Comparison of ENCODE assay signal across 14 mouse cellular contexts in the genomic region with DNA sequence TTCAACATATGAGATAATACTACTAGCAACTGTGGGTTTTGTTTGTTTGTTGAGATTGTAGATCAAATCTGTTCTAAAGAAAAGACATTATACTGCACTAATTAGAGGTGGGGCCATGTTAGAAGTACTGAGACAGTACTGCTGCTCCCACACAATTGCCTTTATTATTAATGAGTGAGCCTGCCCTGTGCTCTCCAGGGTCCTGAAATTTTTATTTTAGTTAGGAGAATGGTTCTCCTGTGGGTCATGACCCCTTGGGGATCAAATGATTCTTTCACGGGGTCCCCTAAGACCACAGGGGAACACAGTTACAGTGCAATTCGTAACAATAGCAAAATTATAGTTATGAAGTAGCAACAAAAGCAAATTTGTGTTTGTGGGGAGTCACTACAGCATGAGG.
"Had no signal": no experiment of that assay in that cellular context is flagged by ENCODE, and none has a peak within 500 bp of the region (broad histone marks: within the 10 kb centered on the region; RNA-seq: fewer than 3 reads in every experiment).

No protein-coding gene starts in this region.

- ATAC-seq: lung, postnatal 0 days; midbrain, embryonic 16.5 days had no signal

- H3K36me3 ChIP-seq: limb, embryonic 12.5 days; midbrain, embryonic 12.5 days had no signal

- H3K4me3 ChIP-seq: left cerebral cortex, adult 2 months; limb, embryonic 12.5 days; midbrain, embryonic 12.5 days had no signal

- H3K9me3 ChIP-seq: limb, embryonic 12.5 days; midbrain, embryonic 12.5 days had no signal

- DNase-seq: kidney, adult 18-20 months; kidney, postnatal 14 days; lung, adult 18-20 months; lung, postnatal 4 days; right cerebral cortex, postnatal 4 days; spleen, adult 18-20 months; thymus, adult 18-20 months; thymus, postnatal 14 days had no signal

- H3K27ac ChIP-seq: left cerebral cortex, adult 2 months; limb, embryonic 12.5 days; liver, embryonic 14.5 days; midbrain, embryonic 12.5 days had no signal

- H3K9ac ChIP-seq: limb, embryonic 12.5 days; liver, embryonic 14.5 days; midbrain, embryonic 12.5 days had no signal

- H3K4me2 ChIP-seq: limb, embryonic 12.5 days; midbrain, embryonic 12.5 days had no signal

- H3K4me1 ChIP-seq: limb, embryonic 12.5 days; midbrain, embryonic 12.5 days had no signal

- H3K27me3 ChIP-seq: limb, embryonic 12.5 days; midbrain, embryonic 12.5 days had no signal
